Mouse (Mus musculus): ENCODE results near the gene Sphk2. TPM values are rescaled to one million over a fixed set of nuclear protein-coding genes. Genes with fewer than 3 reads are reported as not detected.

Gene Sphk2
- polyA plus RNA-seq, 1 experiment from 2014 or later, result 43.4 TPM

- Histone ChIP-seq H3K4me2 (replicated peaks) (no peak overlapping the region), H3K9me3 (replicated peaks) (no peaks in the 10 kb centered on the region), H3K36me3 (no peaks in the 10 kb centered on the region), H3K9ac (no peak overlapping the region), H3K27ac (replicated peaks) (no peak overlapping the region), H3K4me3 (replicated peaks) (no peak overlapping the region), H3K4me1 (peaks cover 17% of the 10 kb centered on the region), H3K27me3 (no peaks in the 10 kb centered on the region)
- 85% methylated on average over 2 of the region's 2 CpGs for WGBS
- ATAC-seq (ENCODE audit: insufficient number of reproducible peaks, low FRiP score, low TSS enrichment, low read depth), result no peak
Measured at GRCm38 (mm10) chr7:45692364-45692763, 25.4 kb downstream of the Sphk2 start.

GRCm38 (mm10) chr7:45689800-45690199 lies 28.0 kb downstream of the Sphk2 start:
- no peaks in the 10 kb centered on the region for H3K27me3 ChIP-seq
- ATAC-seq (ENCODE audit: insufficient number of reproducible peaks, low FRiP score, low TSS enrichment, low read depth), result no peak
- 74% methylated on average over 11 of the region's 11 CpGs for WGBS

GRCm38 (mm10) chr7:45689099-45689498 lies 28.7 kb downstream of the Sphk2 start:
- H3K9me3 ChIP-seq (replicated peaks), result no peaks in the 10 kb centered on the region
- no peaks in the 10 kb centered on the region for H3K36me3 ChIP-seq
- no peak for ATAC-seq (ENCODE audit: insufficient number of reproducible peaks, low FRiP score, low TSS enrichment, low read depth)
- H3K27me3 ChIP-seq, result no peaks in the 10 kb centered on the region
- no peak overlapping the region for H3K9ac ChIP-seq
- no peak overlapping the region for H3K27ac ChIP-seq (replicated peaks)
- no peak overlapping the region for H3K4me2 ChIP-seq (replicated peaks)
- H3K4me3 ChIP-seq (replicated peaks), result no peak overlapping the region
- H3K4me1 ChIP-seq, result peaks cover 32% of the 10 kb centered on the region
- 55% methylated on average over 6 of the region's 6 CpGs for WGBS

More at GRCm38 (mm10) chr7:45689800-45690199, 28.0 kb downstream of the Sphk2 start:
- H3K36me3 ChIP-seq, result no peaks in the 10 kb centered on the region
- H3K9ac ChIP-seq, result no peak overlapping the region
- H3K4me1 ChIP-seq, result peaks cover 31% of the 10 kb centered on the region
- H3K9me3 ChIP-seq (replicated peaks), result no peaks in the 10 kb centered on the region
- no peak overlapping the region for H3K4me2 ChIP-seq (replicated peaks)
- no peak overlapping the region for H3K4me3 ChIP-seq (replicated peaks)
- H3K27ac ChIP-seq (replicated peaks), result no peak overlapping the region

GRCm38 (mm10) chr7:45686841-45687240 lies 31.0 kb downstream of the Sphk2 start:
- Histone ChIP-seq H3K27ac (replicated peaks) (no peak overlapping the region), H3K36me3 (no peaks in the 10 kb centered on the region), H3K27me3 (no peaks in the 10 kb centered on the region), H3K9ac (no peak overlapping the region), H3K4me1 (peaks cover 48% of the 10 kb centered on the region), H3K4me3 (replicated peaks) (no peak overlapping the region), H3K9me3 (replicated peaks) (no peaks in the 10 kb centered on the region), H3K4me2 (replicated peaks) (no peak overlapping the region)
- 60% methylated on average over 3 of the region's 3 CpGs for WGBS
- ATAC-seq (ENCODE audit: insufficient number of reproducible peaks, low FRiP score, low TSS enrichment, low read depth), result no peak

- Histone ChIP-seq H3K27ac (replicated peaks) (peak overlapping the region; percentile 79), H3K27me3 (no peaks in the 10 kb centered on the region), H3K36me3 (no peaks in the 10 kb centered on the region), H3K9ac (no peak overlapping the region), H3K9me3 (replicated peaks) (no peaks in the 10 kb centered on the region), H3K4me1 (peaks cover 48% of the 10 kb centered on the region), H3K4me3 (replicated peaks) (peak overlapping the region; percentile 22), H3K4me2 (replicated peaks) (peak overlapping the region; percentile 39)
- ATAC-seq (ENCODE audit: insufficient number of reproducible peaks, low FRiP score, low TSS enrichment, low read depth), result no peak
- 27% methylated on average over 10 of the region's 10 CpGs for WGBS
Measured at GRCm38 (mm10) chr7:45685811-45686210, 32.0 kb downstream of the Sphk2 start.

GRCm38 (mm10) chr7:45683396-45684050 lies 34.3 kb downstream of the Sphk2 start, which contains the start of gene Ntn5:
TSS of gene Ntn5 (plus strand) at chr7:45684022.
- ATAC-seq (ENCODE audit: insufficient number of reproducible peaks, low FRiP score, low TSS enrichment, low read depth), result no peak
- H3K4me2 ChIP-seq (replicated peaks), result peak within 1 kb of the TSS; percentile 39; the same call in 1 of the 2 replicates
- peak within 1 kb of the TSS; percentile 22; the same call in 1 of the 2 replicates for H3K4me3 ChIP-seq (replicated peaks)

GRCm38 (mm10) chr7:45682144-45683126 lies 35.4 kb downstream of the Sphk2 start:
- peak; percentile 55 for ATAC-seq (ENCODE audit: insufficient number of reproducible peaks, low FRiP score, low TSS enrichment, low read depth)
- H3K36me3 ChIP-seq, result no peaks in the 10 kb centered on the region
- H3K9me3 ChIP-seq (replicated peaks), result no peaks in the 10 kb centered on the region
- WGBS, result 30% methylated on average over 14 of the region's 14 CpGs
- peak overlapping the region; percentile 37 for H3K4me2 ChIP-seq (replicated peaks)
- no peak overlapping the region; the same call in 1 of the 2 replicates for H3K4me3 ChIP-seq (replicated peaks)
- no peaks in the 10 kb centered on the region for H3K27me3 ChIP-seq
- no peak overlapping the region for H3K9ac ChIP-seq
- peak overlapping the region; percentile 55; the same call in 1 of the 2 replicates for H3K27ac ChIP-seq (replicated peaks)
- peaks cover 48% of the 10 kb centered on the region for H3K4me1 ChIP-seq

More at GRCm38 (mm10) chr7:45683396-45684050, 34.3 kb downstream of the Sphk2 start, which contains the start of gene Ntn5:
- Histone ChIP-seq H3K4me1 (peaks cover 48% of the 10 kb centered on the region), H3K36me3 (no peaks in the 10 kb centered on the region), H3K9me3 (replicated peaks) (no peaks in the 10 kb centered on the region), H3K27ac (replicated peaks) (peak within 1 kb of the TSS; percentile 79), H3K9ac (0 out of 2 replicates have a peak within 1 kb of the TSS, but pooled peaks have one; percentile 1), H3K27me3 (no peaks in the 10 kb centered on the region)
- 68% methylated on average over 7 of the region's 7 CpGs for WGBS

- H3K27ac ChIP-seq (replicated peaks), result no peak overlapping the region
- ATAC-seq (ENCODE audit: insufficient number of reproducible peaks, low FRiP score, low TSS enrichment, low read depth), result no peak
- peaks cover 39% of the 10 kb centered on the region for H3K4me1 ChIP-seq
- WGBS, result 81% methylated on average over 8 of the region's 8 CpGs
- H3K4me2 ChIP-seq (replicated peaks), result no peak overlapping the region
- H3K27me3 ChIP-seq, result no peaks in the 10 kb centered on the region
- no peak overlapping the region for H3K9ac ChIP-seq
- H3K9me3 ChIP-seq (replicated peaks), result no peaks in the 10 kb centered on the region
- H3K36me3 ChIP-seq, result no peaks in the 10 kb centered on the region
- no peak overlapping the region for H3K4me3 ChIP-seq (replicated peaks)
Measured at GRCm38 (mm10) chr7:45681046-45681736, 36.6 kb downstream of the Sphk2 start.

GRCm38 (mm10) chr7:45679966-45680621 lies 37.7 kb downstream of the Sphk2 start:
- Histone ChIP-seq H3K4me3 (replicated peaks) (no peak overlapping the region), H3K27me3 (no peaks in the 10 kb centered on the region), H3K4me2 (replicated peaks) (no peak overlapping the region), H3K9ac (no peak overlapping the region), H3K9me3 (replicated peaks) (no peaks in the 10 kb centered on the region), H3K4me1 (peaks cover 28% of the 10 kb centered on the region), H3K27ac (replicated peaks) (0 out of 2 replicates have a peak overlapping the region, but pooled peaks have one; percentile 11), H3K36me3 (no peaks in the 10 kb centered on the region)
- WGBS, result 72% methylated on average over 14 of the region's 14 CpGs
- no peak for ATAC-seq (ENCODE audit: insufficient number of reproducible peaks, low FRiP score, low TSS enrichment, low read depth)

GRCm38 (mm10) chr7:45678513-45678912 lies 39.3 kb downstream of the Sphk2 start:
- WGBS, result 90% methylated on average over 14 of the region's 14 CpGs
- Histone ChIP-seq H3K27me3 (no peaks in the 10 kb centered on the region), H3K9ac (no peak overlapping the region), H3K4me2 (replicated peaks) (no peak overlapping the region), H3K9me3 (replicated peaks) (no peaks in the 10 kb centered on the region), H3K4me1 (peaks cover 13% of the 10 kb centered on the region), H3K4me3 (replicated peaks) (no peak overlapping the region), H3K27ac (replicated peaks) (no peak overlapping the region), H3K36me3 (no peaks in the 10 kb centered on the region)
- ATAC-seq (ENCODE audit: insufficient number of reproducible peaks, low FRiP score, low TSS enrichment, low read depth), result no peak

All from embryonic facial prominence, embryonic 15.5 days (tissue).